Mouse (Mus musculus): Measurements from ENCODE around the gene Pimreg. TPM values are rescaled to one million over a fixed set of nuclear protein-coding genes. Genes with fewer than 3 reads are reported as not detected.

Pimreg gene
- 84.8 and 87.5 TPM in 2 replicates for polyA plus RNA-seq (2015; fragmentation: Nextera tagmentation; extraction: Ambion mirVana)

DNA sequence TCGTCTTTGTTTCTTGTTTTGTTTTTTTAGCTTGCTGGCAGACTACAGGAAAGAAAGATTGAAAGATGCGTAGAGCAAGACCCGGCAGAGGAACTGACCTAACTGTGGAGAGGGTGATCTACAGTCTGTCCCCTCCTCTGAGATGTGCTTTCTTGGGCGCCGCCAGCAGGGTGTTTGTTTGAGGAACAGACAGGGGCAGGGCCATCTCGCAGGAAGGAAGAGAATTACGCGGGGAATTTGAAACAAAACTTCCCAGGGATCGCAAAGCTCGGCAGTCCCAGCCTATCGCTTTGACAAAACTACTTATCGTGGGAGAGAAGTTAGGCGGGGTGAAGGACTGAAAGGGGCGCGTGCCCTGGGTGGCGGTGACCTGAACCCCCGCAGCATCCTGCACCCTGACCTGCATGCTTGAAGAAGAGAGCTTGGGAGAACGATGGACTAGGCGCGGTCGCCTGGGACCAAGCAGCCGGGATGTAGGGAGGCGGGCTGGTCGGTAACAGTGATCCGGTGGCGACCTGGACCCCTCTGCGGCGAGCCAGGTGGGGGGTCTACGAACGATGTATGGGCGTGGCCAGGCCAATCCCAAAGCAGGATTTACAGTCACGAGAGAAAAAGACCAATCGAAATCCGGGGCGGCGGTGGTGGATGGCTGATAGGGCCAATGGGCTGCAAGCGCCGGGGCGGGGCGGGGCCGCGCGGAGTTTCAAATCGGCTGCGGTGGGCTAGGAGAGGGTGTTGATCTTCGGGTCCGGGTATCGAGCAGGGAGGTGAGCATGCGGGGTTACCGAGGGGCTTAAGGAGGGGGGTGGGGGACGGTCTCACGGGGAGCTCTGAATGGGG lies at the start of gene Pimreg:
Gene Pimreg, plus strand, starts transcription at position 265 of the 840 bp plus-strand sequence.
- under 1% methylated on average over 52 of the region's 52 CpGs for WGBS
- H3K4me1 ChIP-seq = peaks cover 48% of the 10 kb centered on the region
- ATAC-seq (ENCODE audit: extremely low read depth, insufficient number of reproducible peaks, low FRiP score, low TSS enrichment) = peak; percentile 70
- H3K36me3 ChIP-seq = peaks cover 31% of the 10 kb centered on the region
- H3K4me3 ChIP-seq = peak within 1 kb of the TSS; percentile 81
- no peaks in the 10 kb centered on the region for H3K9me3 ChIP-seq
- H3K9ac ChIP-seq = peak within 1 kb of the TSS; percentile 86
- H3K27ac ChIP-seq (replicated peaks) = peak within 1 kb of the TSS; percentile 71
- peak within 1 kb of the TSS; percentile 92 for H3K4me2 ChIP-seq
- H3K27me3 ChIP-seq (replicated peaks) = peaks cover 16% of the 10 kb centered on the region

DNA sequence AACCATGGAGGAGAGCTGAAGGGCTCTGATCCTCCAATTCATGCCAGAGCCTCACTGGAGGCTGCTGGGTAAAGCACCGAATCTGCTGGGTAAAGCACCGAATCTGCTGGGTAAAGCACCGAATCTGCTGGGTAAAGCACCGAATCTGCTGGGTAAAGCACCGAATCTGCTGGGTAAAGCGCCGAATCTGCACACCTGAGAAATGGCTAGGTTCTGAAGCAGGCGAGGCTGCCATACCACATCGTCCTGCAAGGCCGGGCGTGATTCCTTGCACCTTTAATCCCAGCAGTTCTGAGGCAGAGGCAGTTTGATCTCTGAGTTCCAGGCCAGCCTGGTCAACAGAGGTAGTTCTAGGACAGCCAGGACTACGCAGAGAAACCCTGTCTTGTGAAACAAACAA lies 49.4 kb upstream of the Pimreg start:
- H3K4me2 ChIP-seq = no peak overlapping the region
- H3K27ac ChIP-seq (replicated peaks) = no peak overlapping the region
- no peak overlapping the region for H3K9ac ChIP-seq
- peaks cover 15% of the 10 kb centered on the region for H3K4me1 ChIP-seq
- no peaks in the 10 kb centered on the region for H3K9me3 ChIP-seq
- 0 out of 2 replicates have a peak, but pooled peaks cover 3% of the 10 kb centered on the region for H3K27me3 ChIP-seq (replicated peaks)
- no peak for ATAC-seq (ENCODE audit: extremely low read depth, insufficient number of reproducible peaks, low FRiP score, low TSS enrichment)
- H3K36me3 ChIP-seq = no peaks in the 10 kb centered on the region
- 78% methylated on average over 12 of the region's 12 CpGs for WGBS
- H3K4me3 ChIP-seq = no peak overlapping the region

DNA sequence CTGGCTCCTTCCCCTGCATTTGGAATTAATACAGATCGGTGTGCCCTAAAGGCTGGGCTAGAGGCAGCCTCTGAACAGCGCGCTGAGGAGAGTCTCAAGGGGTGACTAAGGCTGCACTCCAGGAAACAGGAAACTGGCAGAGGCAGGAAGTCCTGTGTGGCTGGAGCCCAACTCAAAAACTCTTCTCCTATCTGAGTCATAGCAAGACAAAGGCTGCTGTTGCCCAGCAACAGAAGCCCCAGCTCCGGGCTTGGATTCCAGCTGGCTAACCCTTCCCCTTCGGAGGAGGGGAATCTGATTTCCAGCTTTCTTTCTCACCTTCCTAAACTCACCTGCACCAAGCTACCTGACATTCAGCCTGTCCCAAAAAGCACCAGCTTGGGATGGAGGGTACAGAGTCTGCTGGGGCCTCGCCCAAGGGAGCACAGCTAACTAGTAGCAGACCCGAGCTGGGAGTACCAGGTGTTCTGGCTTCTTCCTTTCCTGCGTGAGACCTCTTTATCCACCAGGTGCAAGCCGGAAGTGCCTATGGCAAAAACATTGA lies 45.8 kb upstream of the Pimreg start:
- Histone ChIP-seq H3K4me2 (peak overlapping the region; percentile 58), H3K9ac (no peak overlapping the region; the same call in 1 of the 2 replicates), H3K9me3 (no peaks in the 10 kb centered on the region), H3K4me1 (peaks cover 15% of the 10 kb centered on the region), H3K27me3 (replicated peaks) (no peaks in the 10 kb centered on the region; the same call in 1 of the 2 replicates), H3K36me3 (no peaks in the 10 kb centered on the region), H3K27ac (replicated peaks) (peak overlapping the region; percentile 74), H3K4me3 (0 out of 2 replicates have a peak overlapping the region, but pooled peaks have one; percentile 10)
- 22% methylated on average over 9 of the region's 9 CpGs for WGBS
- ATAC-seq (ENCODE audit: extremely low read depth, insufficient number of reproducible peaks, low FRiP score, low TSS enrichment) = peak; percentile 63; the same call in 1 of the 2 replicates

DNA sequence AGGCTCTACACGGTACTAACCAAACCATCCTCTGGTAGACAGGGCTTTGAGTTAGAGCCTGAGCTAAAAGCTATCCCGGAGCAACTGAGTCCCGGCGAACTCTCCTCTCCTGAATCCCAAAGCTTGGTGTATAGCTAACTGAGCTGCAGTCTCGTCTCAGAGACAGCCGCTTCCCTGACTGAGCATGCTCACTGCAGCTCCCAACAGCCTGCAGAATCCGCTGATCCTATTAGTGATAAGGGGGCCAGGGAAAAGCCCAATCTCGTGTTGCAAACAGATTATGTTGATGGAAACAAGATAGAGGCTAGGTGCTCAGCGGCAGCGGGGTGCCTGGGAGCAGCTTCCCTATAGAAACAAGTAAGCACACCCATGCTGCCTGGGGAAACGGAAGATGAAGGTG lies 45.0 kb upstream of the Pimreg start:
- Histone ChIP-seq H3K9ac (no peak overlapping the region), H3K4me2 (no peak overlapping the region), H3K36me3 (no peaks in the 10 kb centered on the region), H3K4me3 (no peak overlapping the region), H3K9me3 (no peaks in the 10 kb centered on the region), H3K4me1 (peaks cover 15% of the 10 kb centered on the region), H3K27me3 (replicated peaks) (no peaks in the 10 kb centered on the region; the same call in 1 of the 2 replicates), H3K27ac (replicated peaks) (no peak overlapping the region)
- ATAC-seq (ENCODE audit: extremely low read depth, insufficient number of reproducible peaks, low FRiP score, low TSS enrichment) = no peak
- WGBS = 14% methylated on average over 11 of the region's 11 CpGs

DNA sequence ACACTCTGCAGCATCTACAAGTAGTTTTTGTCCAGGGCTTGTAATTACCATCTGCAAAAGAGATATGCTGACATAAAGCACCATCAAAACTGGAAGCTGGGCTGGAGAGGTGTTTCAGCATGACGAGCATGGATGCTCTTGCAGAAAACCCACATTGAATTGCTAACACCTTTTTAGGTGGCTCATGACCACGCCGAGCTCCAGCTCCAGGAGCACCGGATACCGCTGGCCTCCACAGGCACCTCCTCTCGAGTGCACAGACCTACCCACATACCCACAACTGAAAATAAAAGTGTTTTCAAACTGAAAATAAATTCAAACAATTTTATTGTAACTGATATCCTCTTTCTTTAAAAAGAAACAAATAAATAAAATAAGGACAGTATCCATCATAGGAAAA lies 41.6 kb upstream of the Pimreg start:
- H3K9me3 ChIP-seq = no peaks in the 10 kb centered on the region
- H3K27ac ChIP-seq (replicated peaks) = no peak overlapping the region
- ATAC-seq (ENCODE audit: extremely low read depth, insufficient number of reproducible peaks, low FRiP score, low TSS enrichment) = no peak
- no peak overlapping the region for H3K9ac ChIP-seq
- no peaks in the 10 kb centered on the region; the same call in 1 of the 2 replicates for H3K27me3 ChIP-seq (replicated peaks)
- H3K36me3 ChIP-seq = no peaks in the 10 kb centered on the region
- no peak overlapping the region for H3K4me3 ChIP-seq
- WGBS = 84% methylated on average over 6 of the region's 6 CpGs
- H3K4me2 ChIP-seq = no peak overlapping the region
- H3K4me1 ChIP-seq = peaks cover 15% of the 10 kb centered on the region

DNA sequence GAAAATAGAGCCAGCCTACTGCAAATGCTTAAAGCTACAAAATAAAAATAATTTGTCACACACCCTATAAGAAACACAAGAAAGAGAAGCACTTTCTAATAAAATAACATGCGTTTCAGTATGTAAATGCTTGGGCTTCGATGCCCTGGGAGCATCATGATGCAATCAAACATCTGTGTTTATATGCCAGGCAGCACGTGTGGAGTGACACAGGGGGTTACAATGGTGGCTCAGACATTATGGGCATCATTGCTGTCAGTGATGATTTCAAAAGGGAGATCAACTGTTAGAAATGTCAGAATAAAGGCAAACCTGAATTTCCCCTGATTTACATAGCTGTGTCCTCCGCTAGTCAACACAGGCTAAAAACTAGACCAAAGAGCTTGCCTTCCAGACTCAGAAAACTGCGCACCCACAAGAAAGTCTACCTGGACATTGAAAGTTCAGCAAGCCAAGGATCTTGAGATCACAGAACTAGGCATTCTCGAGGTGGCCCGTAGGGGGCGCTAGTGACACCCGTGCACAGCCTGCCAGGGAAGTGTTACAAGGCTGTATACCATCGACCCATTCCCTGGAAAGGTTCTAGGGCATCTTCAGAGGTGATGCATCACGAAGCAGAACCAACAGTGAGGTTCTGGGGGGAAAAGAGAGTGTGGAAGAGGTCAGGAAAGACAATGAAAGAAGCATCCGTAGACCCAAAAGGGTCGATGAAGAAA lies 39.5 kb upstream of the Pimreg start:
- H3K4me3 ChIP-seq = no peak overlapping the region
- no peak overlapping the region for H3K9ac ChIP-seq
- WGBS = 45% methylated on average over 13 of the region's 13 CpGs
- no peaks in the 10 kb centered on the region; the same call in 1 of the 2 replicates for H3K27me3 ChIP-seq (replicated peaks)
- H3K4me1 ChIP-seq = no peaks in the 10 kb centered on the region
- no peak for ATAC-seq (ENCODE audit: extremely low read depth, insufficient number of reproducible peaks, low FRiP score, low TSS enrichment)
- H3K27ac ChIP-seq (replicated peaks) = no peak overlapping the region
- H3K36me3 ChIP-seq = no peaks in the 10 kb centered on the region
- no peaks in the 10 kb centered on the region for H3K9me3 ChIP-seq
- no peak overlapping the region for H3K4me2 ChIP-seq

DNA sequence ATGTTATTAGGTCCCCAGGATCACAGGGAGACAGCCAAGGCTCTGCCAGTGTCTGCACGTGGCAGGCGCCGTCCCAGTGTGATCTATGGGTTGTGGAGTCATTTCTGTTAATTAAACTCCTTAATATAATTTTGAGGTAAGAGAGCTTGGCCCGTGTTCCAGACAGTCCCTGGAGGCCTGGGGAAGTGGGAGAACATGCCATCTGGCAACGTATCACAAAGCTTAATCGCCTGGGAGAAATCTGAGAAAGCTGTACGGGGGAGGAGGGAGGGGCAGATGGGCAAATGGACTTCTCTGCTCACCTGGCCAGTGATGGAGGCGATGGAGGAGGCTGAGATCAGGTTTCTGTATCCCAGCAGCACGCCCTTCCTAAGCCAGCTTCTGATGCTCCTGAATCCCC lies 38.7 kb upstream of the Pimreg start:
- 68% methylated on average over 9 of the region's 9 CpGs for WGBS
- H3K9me3 ChIP-seq = no peaks in the 10 kb centered on the region
- no peak for ATAC-seq (ENCODE audit: extremely low read depth, insufficient number of reproducible peaks, low FRiP score, low TSS enrichment)
- peaks cover 4% of the 10 kb centered on the region; the same call in 1 of the 2 replicates for H3K4me1 ChIP-seq
- no peak overlapping the region for H3K27ac ChIP-seq (replicated peaks)
- no peak overlapping the region for H3K4me3 ChIP-seq
- H3K36me3 ChIP-seq = no peaks in the 10 kb centered on the region
- H3K9ac ChIP-seq = no peak overlapping the region
- H3K27me3 ChIP-seq (replicated peaks) = no peaks in the 10 kb centered on the region
- no peak overlapping the region for H3K4me2 ChIP-seq

DNA sequence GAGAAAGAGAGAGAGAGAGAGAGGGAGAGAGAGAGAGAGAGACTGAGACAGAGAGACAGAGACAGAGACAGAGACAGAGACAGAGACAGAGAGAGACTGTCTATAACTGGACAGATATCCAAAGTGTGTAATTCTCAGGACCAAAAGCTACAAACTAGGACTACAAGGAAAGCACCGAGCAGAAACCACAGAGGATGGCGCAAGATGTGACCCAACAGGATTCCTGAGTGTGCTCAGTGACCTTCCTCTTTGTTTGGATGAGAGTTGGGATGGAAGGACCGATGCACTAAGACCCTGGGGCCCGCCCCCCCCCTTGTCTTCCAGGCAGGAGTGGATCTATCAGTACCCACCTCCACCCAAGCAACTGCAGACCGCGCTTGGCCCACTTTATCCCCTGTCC lies 36.3 kb upstream of the Pimreg start:
- no peak for ATAC-seq (ENCODE audit: extremely low read depth, insufficient number of reproducible peaks, low FRiP score, low TSS enrichment)
- H3K9me3 ChIP-seq = no peaks in the 10 kb centered on the region
- no peak overlapping the region for H3K4me3 ChIP-seq
- H3K4me2 ChIP-seq = no peak overlapping the region
- H3K27ac ChIP-seq (replicated peaks) = no peak overlapping the region
- H3K9ac ChIP-seq = no peak overlapping the region
- H3K27me3 ChIP-seq (replicated peaks) = no peaks in the 10 kb centered on the region
- no peaks in the 10 kb centered on the region for H3K36me3 ChIP-seq
- WGBS = 87% methylated on average over 6 of the region's 6 CpGs
- H3K4me1 ChIP-seq = peaks cover 11% of the 10 kb centered on the region

DNA sequence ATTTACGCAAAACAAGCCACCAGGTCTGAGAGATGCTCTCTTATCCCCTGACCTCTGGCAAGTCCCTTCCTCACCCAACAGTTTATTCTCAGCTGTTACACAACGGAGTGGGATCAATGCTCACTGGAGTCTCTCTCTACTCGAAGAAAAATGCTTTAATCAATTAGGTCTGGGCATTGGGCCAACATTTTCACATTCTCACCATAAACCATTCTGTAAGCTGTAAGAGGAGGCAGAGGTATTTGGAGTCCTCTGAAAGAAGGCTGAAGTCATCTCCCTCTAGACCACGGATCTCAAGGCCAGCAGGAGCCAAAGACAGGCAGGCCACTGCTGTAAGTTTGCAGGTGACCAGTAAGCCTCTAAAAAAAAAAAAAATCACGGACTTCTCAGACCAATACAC lies 31.5 kb upstream of the Pimreg start:
- Histone ChIP-seq H3K27me3 (replicated peaks) (0 out of 2 replicates have a peak, but pooled peaks cover 5% of the 10 kb centered on the region), H3K9ac (no peak overlapping the region), H3K9me3 (no peaks in the 10 kb centered on the region), H3K36me3 (no peaks in the 10 kb centered on the region), H3K4me3 (no peak overlapping the region), H3K27ac (replicated peaks) (no peak overlapping the region), H3K4me1 (peaks cover 22% of the 10 kb centered on the region), H3K4me2 (no peak overlapping the region)
- ATAC-seq (ENCODE audit: extremely low read depth, insufficient number of reproducible peaks, low FRiP score, low TSS enrichment) = no peak
- WGBS = 29% methylated on average over 5 of the region's 5 CpGs

DNA sequence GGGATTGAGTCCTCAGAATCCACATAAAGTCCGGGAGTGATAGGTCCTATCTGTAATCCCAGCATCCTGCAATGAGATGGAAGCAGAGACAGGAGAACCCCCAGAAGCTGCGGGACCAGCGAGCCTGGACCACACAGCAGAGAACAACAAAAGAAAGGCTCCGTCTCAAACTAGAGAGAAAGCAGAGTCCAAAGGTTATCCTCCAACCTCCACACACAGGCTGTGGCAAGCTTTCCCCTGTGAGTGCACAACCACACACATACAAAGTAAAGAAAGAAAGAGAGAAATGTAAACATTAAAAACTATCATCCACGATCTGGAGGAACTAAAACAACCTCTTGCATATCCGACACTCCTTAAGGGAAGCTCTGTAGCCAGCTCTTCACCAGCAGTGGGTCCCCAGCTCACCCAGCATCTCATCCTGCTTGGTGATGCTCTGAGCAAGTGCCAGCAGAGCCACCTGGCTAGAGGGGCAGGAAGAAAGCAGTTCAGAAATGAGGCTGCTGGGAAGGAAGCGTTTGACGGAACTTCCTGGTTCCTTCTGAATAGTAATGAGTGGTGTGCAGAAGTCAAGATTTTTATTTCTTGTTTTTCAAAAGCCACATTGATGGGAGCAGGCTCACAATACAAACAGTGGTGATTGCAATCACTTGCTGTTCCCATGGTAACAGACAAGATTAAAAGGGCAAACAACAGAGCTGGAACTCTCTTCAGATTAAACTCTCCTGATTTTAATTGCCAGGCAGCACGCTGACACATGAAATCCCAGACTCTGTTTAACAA lies 30.7 kb upstream of the Pimreg start:
- Histone ChIP-seq H3K9me3 (no peaks in the 10 kb centered on the region), H3K36me3 (no peaks in the 10 kb centered on the region), H3K27me3 (replicated peaks) (0 out of 2 replicates have a peak, but pooled peaks cover 5% of the 10 kb centered on the region), H3K4me1 (peaks cover 22% of the 10 kb centered on the region), H3K27ac (replicated peaks) (no peak overlapping the region), H3K4me3 (no peak overlapping the region), H3K9ac (no peak overlapping the region), H3K4me2 (no peak overlapping the region)
- WGBS = 55% methylated on average over 9 of the region's 9 CpGs
- ATAC-seq (ENCODE audit: extremely low read depth, insufficient number of reproducible peaks, low FRiP score, low TSS enrichment) = no peak
